Mouse (Mus musculus): Measurements from ENCODE around the gene Akap6. TPM values are rescaled to one million over a fixed set of nuclear protein-coding genes. Genes with fewer than 3 reads are reported as not detected.

Akap6 gene
- total RNA-seq (2014; fragmentation: Nextera tagmentation) (0.13 TPM in 1 of 2 replicates, not detected in the other), total RNA-seq (2017) (0.15 and 0.52 TPM in 2 replicates)

GRCm38 (mm10) chr12:52699146-52699545 is at the start of gene Akap6:
Gene Akap6, plus strand, starts transcription at chr12:52699383.
- no peak for ATAC-seq (replicated peaks; ENCODE audit: low FRiP score, low TSS enrichment, poor library complexity, severe bottlenecking)

DNA sequence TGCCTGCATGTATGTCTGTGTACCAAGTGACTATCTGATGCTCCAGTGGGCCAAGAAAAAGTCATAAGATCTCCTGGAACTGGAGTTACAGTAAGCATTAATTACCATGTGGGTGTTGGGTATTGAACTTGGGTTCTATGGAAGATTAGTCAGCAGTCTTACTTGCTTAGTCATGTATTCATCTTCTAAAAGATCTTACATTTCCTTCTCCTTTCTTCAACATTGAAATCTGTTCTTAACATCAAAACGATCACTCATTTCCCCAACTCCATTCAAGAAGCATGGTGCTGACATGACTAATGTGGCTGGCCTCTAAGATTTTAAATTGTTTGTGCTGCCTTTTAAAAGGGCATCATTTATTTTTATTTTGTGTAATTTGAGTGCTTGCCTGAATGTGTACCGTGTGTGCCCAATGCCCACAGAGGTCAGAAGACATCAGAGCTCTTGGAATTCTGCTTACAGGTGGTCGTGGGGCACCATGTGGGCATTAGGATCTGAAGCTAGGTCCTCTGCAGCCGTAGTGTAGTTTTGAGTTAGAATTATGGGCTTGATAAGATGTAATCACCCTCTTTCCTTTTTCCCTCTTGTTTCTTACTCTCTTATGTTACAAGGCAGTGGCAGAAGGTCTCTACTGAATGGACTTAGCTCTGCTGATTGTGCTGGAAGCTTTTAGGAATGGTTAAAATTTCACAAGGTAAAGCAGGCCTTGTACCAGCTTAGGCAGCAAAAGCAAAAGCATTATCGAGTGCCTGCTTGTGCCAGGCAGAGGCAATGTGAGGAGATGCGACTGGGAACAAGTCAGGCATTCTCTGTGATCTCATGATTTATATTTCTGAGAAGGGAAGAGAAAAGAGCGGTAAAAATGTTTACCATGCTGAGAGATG is 36.0 kb upstream of the Akap6 start:
- ATAC-seq (replicated peaks; ENCODE audit: low FRiP score, low TSS enrichment, poor library complexity, severe bottlenecking) = no peak

DNA sequence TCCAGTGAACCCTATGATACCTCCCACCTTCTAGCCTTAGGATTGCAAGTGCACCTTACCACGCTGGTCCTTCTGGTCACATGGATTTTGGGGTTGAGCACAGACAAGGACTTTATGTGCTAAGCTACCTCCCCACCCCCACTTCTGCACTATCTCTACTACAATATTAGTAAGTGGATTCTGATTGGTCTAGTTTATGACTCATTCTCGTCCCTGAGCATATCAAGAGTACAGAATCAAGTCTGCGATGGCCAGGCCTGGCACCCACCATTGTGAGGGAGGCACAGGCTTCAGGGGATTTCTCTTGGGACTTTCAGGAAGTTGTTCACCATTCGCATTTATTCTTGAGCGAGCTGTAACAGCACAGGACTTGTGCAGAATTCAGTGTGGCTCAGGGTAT is 34.2 kb upstream of the Akap6 start:
- no peak for ATAC-seq (replicated peaks; ENCODE audit: low FRiP score, low TSS enrichment, poor library complexity, severe bottlenecking)

DNA sequence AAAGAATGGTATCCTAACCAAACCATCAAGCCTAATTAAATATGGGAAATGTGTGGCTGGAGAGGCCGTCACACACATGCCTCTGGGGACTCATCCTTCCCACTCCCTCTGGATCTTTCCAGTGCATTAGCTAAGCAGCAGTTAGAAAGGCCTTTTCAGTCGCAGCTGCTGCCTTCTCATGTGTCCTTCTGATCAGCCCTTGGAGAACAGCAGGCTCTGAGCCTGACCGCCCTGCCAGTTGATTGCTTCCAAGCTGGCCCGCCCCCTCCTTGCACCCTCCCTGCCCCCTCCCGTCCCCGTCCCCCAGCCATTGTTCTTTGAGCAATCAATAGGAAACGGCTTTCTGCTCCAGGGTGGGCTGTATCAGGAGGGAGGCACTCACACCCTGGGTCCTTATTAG is 27.7 kb upstream of the Akap6 start:
- ATAC-seq (replicated peaks; ENCODE audit: low FRiP score, low TSS enrichment, poor library complexity, severe bottlenecking) = no peak

- no peak for ATAC-seq (replicated peaks; ENCODE audit: low FRiP score, low TSS enrichment, poor library complexity, severe bottlenecking)
Measured at GRCm38 (mm10) chr12:52671943-52672342, 27.2 kb upstream of the Akap6 start.

DNA sequence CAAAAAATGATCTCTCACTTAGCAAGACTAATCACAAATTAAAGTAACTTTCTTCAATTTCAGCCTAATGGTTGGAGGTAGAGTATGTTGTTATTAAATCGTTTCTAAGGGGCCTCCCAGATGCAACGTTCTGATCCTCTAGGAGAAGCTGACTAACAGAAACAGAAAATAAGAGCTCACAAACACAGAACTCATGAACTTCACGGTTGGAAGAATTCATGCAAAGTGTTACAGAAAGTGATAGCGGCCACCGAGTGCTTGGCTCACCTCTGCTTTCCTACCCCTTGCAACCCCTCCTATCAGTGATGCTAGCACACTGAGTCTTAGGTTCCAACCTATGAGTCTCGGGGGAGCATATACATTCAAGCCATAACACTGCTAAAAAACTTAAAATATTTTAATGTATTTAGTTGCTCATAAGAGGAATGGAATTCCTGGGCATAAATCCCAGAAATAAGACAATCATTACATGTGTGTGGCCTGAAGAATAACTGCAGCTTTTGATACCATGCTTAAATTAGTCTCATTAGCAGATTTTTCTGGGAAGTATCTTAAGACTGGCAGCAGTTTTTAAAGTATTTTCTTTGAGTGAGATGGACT is 25.7 kb upstream of the Akap6 start:
- ATAC-seq (replicated peaks; ENCODE audit: low FRiP score, low TSS enrichment, poor library complexity, severe bottlenecking) = no peak

DNA sequence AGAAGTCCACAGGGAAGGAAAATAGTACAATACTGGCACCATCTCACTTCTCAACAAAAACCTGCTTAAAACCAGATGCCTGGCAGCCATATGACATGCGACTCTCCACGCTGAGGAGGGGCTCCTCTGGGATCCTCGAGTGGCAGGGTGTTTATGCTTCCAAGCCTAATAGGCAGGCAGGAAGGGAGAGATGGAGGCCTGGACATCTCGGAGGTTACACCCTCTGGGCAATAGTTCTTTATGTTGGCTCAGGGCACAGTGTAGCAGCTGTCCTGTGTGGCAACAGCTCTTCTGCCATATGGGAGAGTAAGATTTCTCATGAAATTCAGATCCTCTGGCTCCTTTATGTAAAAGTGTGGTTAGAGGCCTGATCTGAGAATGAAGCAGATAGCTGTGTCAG is 24.2 kb upstream of the Akap6 start:
- ATAC-seq (replicated peaks; ENCODE audit: low FRiP score, low TSS enrichment, poor library complexity, severe bottlenecking) = no peak

DNA sequence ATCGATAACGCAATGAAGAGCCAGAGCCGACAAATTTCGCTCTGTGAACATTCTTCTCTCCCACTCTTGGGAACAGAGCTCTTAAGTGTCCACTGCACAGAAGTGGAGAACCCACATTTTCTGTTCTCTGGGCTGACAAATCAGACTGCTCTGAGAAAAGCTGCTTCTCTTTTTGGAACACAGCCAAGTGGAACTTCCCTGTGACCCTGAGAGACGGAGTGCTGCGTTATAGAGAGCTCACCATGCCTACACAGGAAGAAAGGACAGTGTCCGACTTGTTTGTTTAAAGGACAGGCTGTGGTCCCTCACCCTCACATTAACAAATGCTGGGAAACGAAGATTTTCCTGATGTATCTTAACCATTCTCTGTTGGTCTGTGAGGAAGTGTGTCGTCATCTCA is 11.8 kb upstream of the Akap6 start:
- ATAC-seq (replicated peaks; ENCODE audit: low FRiP score, low TSS enrichment, poor library complexity, severe bottlenecking) = no peak

- no peak for ATAC-seq (replicated peaks; ENCODE audit: low FRiP score, low TSS enrichment, poor library complexity, severe bottlenecking)
Measured at GRCm38 (mm10) chr12:52688712-52689111, 10.5 kb upstream of the Akap6 start.

GRCm38 (mm10) chr12:52691552-52691951 is 7.6 kb upstream of the Akap6 start:
- 0 out of 2 replicates have a peak, but pooled peaks have one; percentile 12 for ATAC-seq (replicated peaks; ENCODE audit: low FRiP score, low TSS enrichment, poor library complexity, severe bottlenecking)

DNA sequence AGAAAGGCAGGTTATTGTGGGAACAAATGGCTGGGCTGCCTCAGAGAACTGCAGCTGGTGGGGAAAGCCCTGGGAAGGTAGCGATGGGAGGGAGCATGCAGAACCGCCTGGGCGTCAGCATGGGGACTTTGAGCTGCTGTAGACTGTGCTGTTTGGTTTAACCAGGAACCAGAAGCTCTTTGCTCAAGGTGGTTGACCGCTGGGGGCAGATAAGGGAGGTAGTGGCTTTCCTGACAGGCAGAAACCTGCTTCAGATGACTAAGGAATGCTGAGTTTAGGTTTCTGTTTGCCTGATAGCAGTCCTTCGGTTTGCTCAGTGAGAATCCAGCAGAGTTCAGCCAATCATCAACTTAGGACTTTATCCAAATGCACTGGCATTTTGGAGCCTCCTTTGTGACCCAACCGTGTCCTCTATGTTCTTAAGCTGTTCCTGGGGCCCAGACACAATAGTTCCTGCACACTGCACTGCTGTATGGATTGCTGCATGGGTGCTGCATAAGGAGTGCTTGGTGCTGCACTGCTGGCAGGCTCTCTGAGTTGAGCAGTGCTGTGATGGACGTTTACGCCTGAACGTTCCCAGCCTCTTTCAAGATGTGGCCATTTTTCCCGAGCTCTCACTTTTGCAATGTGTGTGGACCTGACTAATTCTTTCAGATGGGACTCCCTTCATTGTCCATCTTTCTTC is 6.8 kb upstream of the Akap6 start:
- peak; percentile 97 for ATAC-seq (replicated peaks; ENCODE audit: low FRiP score, low TSS enrichment, poor library complexity, severe bottlenecking)

DNA sequence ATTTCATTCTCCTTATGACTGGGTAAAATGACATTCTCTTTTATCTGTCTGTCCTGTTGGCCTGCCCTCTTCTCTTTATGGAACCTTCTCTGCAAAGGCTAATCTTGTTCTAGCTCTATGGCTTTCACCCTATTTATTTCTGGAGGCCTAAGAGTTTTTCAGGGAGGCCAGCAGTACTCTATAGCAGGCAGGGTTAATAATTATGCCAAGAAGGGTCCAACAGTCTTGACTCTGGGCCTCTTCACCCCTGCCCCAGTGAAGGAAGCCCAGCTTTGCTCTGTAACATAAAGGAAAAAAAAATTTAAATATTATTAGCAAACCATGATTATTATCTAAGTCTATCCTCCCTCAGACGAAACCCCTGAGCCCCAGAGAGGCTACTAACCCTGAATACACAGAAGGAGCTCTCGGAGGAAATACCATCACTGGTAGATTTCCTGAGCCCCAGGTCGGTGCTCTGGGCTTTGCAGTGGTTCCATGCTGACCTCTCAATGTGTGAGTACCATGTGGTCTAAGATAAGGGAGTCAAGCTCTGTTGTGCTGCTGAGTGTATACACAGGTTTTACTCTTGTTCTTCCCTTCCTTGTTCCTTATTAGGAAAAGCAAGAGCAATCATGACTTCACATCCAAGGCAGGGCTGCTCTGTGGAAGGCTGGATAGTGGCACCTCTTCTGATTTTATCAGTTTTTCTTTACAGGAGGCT is 1.6 kb upstream of the Akap6 start:
- ATAC-seq (replicated peaks; ENCODE audit: low FRiP score, low TSS enrichment, poor library complexity, severe bottlenecking) = peak; percentile 27; the same call in 1 of the 2 replicates

- ATAC-seq (replicated peaks; ENCODE audit: low FRiP score, low TSS enrichment, poor library complexity, severe bottlenecking) = no peak
Measured at GRCm38 (mm10) chr12:52698276-52698930, 780 bp upstream of the Akap6 start.

GRCm38 (mm10) chr12:52699961-52700696 is 946 bp downstream of the Akap6 start:
- ATAC-seq (replicated peaks; ENCODE audit: low FRiP score, low TSS enrichment, poor library complexity, severe bottlenecking) = no peak

DNA sequence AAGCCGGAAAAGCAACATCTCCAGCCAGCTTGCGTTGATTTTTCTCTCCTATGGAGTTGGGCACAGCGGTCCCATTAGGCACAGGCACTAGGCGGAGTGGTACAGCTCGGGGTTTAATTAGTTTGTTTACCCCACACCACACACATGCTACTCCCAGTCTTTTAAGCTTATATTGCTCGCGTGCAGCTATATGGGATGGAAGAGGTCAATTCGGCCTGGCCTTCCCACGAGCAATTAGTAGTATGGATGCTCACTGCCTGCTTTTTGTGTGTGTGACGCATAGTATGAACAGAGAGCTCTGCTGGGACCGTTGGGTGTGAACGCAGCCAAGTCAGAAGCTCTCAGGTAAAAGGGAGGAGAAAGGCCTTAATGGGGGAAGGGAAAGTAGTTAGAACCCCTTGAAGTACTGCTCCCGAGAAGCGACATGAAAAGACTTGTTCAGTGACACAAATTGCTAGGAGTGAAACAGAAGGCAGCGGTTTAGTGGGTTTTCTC is 1.6 kb downstream of the Akap6 start:
- ATAC-seq (replicated peaks; ENCODE audit: low FRiP score, low TSS enrichment, poor library complexity, severe bottlenecking) = no peak

DNA sequence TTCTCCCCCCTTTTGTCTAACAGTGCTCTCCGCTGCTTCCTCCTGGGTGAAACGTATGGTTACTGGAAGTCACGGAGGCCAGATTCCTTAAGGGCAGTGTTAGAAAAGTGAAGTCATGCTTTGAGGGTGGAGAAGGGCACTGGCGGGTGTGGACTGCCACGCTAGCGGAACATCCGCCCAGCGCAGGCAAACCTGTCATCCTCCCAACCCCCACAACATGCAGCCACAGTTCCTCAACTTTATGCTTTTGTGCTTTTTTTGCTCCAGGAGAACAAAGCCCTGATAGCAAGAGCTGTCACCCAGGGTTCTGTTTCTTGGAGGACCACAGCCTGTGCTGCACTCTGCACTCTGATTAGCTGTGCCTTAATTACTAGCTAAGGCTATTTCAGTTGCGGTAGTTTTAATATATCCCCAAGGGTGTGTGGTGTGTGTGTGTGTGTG is 2.0 kb downstream of the Akap6 start:
- ATAC-seq (replicated peaks; ENCODE audit: low FRiP score, low TSS enrichment, poor library complexity, severe bottlenecking) = peak; percentile 64

GRCm38 (mm10) chr12:52702368-52702967 is 3.3 kb downstream of the Akap6 start:
- no peak; the same call in 1 of the 2 replicates for ATAC-seq (replicated peaks; ENCODE audit: low FRiP score, low TSS enrichment, poor library complexity, severe bottlenecking)

DNA sequence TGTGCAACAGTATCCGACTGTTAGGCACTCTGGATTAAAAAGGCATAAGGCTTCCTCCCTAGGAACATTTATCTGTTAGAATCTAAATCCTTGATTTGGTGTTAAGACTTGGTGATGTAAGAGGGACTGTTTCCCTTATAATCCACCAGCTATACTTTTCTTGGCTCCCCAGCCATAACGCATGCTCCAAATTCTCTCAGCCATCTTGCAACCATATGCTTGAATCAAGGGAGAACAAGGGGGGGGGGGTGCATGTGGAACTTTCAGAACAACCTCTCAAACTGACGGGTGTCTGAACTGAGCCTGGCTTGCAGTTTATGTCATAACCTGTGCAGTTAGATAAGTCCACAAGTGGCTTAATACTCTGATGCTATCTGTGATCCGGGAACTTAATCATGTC is 4.9 kb downstream of the Akap6 start:
- ATAC-seq (replicated peaks; ENCODE audit: low FRiP score, low TSS enrichment, poor library complexity, severe bottlenecking) = peak; percentile 33; the same call in 1 of the 2 replicates
